Mouse (Mus musculus) naive thymus-derived CD4-positive, alpha-beta T cell, adult 2 months (primary cell): ENCODE data around the gene Gm28363.
"Not testable (repeated sequence)": the region's sequence is repeated elsewhere in the genome, so short reads cannot be mapped to it uniquely, and the experiment has no call there.

Source experiments
- DNase-seq: peaks from one replicate; pipeline ENCODE4 v3.0.0-alpha.2; 2011; ENCODE audit warnings: low read depth

Gm28363 gene

GRCm38 (mm10) chr1:117696831-117697230, at the start of gene Gm28363:
Gene Gm28363 (plus strand): TSS chr1:117697131.
- DNase-seq, result not testable (repeated sequence)

- not testable (repeated sequence) for DNase-seq
Measured at GRCm38 (mm10) chr1:117650236-117650635, 46.7 kb upstream of the Gm28363 start.
